Mouse (Mus musculus) lung, embryonic 15.5 days (tissue): Measurements from ENCODE around the gene Slc2a8. TPM values are rescaled to one million over a fixed set of nuclear protein-coding genes. Genes with fewer than 3 reads are reported as not detected.
A peak's percentile ranks its signal among the peaks of the same experiment; 100 is the strongest.

Experiments used
- ATAC-seq: fragments of 200-750 bp; cut with Nextera tagmentation; 2 replicates; pipeline ENCODE4 v1.8.0; 2017; ENCODE audit warnings: moderate number of reproducible peaks, borderline replicate concordance; ENCODE audit not compliant: low FRiP score, low TSS enrichment; ENCODE audit errors: extremely low read depth
- H3K27ac ChIP-seq: fragments of 300-500 bp; sonication (generic); 2 replicates; pipeline ENCODE4 v1.5.1; 2015; ENCODE audit warnings: moderate library complexity, mild to moderate bottlenecking, inconsistent platforms
- H3K27me3 ChIP-seq: fragments of 300-500 bp; sonication (generic); 2 replicates; pipeline ENCODE4 v1.6.1; 2015; ENCODE audit warnings: inconsistent platforms
- H3K36me3 ChIP-seq: fragments of 300-500 bp; sonication (generic); 2 replicates; pipeline ENCODE4 v1.6.1; 2015; ENCODE audit warnings: inconsistent platforms
- H3K4me1 ChIP-seq: fragments of 300-500 bp; sonication (generic); 2 replicates; pipeline ENCODE4 v1.6.1; 2015; ENCODE audit warnings: inconsistent platforms
- H3K4me2 ChIP-seq: fragments of 300-500 bp; sonication (generic); 2 replicates; pipeline ENCODE4 v1.6.1; 2015; ENCODE audit warnings: inconsistent platforms, mild to moderate bottlenecking, moderate library complexity
- H3K4me3 ChIP-seq: fragments of 300-500 bp; sonication (generic); 2 replicates; pipeline ENCODE4 v1.5.1; 2015; ENCODE audit warnings: mild to moderate bottlenecking, inconsistent platforms
- H3K9ac ChIP-seq: fragments of 300-500 bp; sonication (generic); 2 replicates; pipeline ENCODE4 v1.6.1; 2015; ENCODE audit warnings: inconsistent platforms
- H3K9me3 ChIP-seq: fragments of 300-500 bp; sonication (generic); 2 replicates; pipeline ENCODE4 v1.6.1; 2016; ENCODE audit warnings: inconsistent platforms
- WGBS: fragments of 180-500 bp; shearing (Covaris S2); methylation state at CpG from one replicate; pipeline ENCODE4 v1.1.7; 2015; 5-methylcytosine and 5-hydroxymethylcytosine counted together
- polyA plus RNA-seq: library from polyadenylated mRNA; unstranded; fragments of >200 nt; fragmentation: Nextera tagmentation; extraction: Ambion mirVana; gene quantifications from 2 replicates; pipeline ENCODE4 v1.2.1, GENCODE M21; 2015

Gene Slc2a8
- polyA plus RNA-seq, 1 experiment from 2014 or later = 22.5 TPM

DNA sequence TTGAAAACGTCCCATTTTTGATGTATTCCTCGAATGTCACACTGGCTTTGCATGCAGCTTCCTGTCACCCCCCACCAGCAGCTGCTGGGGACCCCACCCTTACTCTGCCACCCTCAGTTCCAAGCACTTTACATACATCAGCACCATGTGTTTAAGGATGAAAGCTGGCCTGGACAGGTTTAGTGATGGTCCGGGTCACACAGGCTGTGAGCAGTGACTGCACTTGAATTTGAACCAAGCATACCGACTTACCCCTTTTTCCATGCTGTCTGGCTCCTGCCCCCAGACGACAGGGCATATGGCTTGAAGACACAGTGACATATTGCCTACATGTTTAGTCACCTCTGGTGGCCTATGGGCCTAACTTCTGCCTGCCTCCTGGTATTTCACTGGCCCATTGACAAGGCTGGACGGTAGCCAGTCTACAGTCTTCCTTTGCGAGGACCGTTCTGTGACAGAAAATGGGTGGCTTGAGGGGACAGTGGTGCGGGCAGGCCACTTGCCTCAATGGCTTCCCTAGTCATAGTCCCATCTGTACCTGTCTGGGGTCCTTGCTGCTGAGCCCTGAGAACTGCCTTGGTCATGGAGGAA lies 13.8 kb downstream of the Slc2a8 start:
- 0 out of 2 replicates have a peak overlapping the region, but pooled peaks have one; percentile 60 for H3K4me3 ChIP-seq
- WGBS = 84% methylated on average over 9 of the region's 9 CpGs
- H3K27ac ChIP-seq = no peak overlapping the region
- ATAC-seq = no peak
- H3K4me1 ChIP-seq = peaks cover 39% of the 10 kb centered on the region
- peak overlapping the region; percentile 76; the same call in 1 of the 2 replicates for H3K9ac ChIP-seq
- peak overlapping the region; percentile 94 for H3K4me2 ChIP-seq
- H3K36me3 ChIP-seq = peaks cover 20% of the 10 kb centered on the region
- no peaks in the 10 kb centered on the region for H3K9me3 ChIP-seq
- no peaks in the 10 kb centered on the region for H3K27me3 ChIP-seq

DNA sequence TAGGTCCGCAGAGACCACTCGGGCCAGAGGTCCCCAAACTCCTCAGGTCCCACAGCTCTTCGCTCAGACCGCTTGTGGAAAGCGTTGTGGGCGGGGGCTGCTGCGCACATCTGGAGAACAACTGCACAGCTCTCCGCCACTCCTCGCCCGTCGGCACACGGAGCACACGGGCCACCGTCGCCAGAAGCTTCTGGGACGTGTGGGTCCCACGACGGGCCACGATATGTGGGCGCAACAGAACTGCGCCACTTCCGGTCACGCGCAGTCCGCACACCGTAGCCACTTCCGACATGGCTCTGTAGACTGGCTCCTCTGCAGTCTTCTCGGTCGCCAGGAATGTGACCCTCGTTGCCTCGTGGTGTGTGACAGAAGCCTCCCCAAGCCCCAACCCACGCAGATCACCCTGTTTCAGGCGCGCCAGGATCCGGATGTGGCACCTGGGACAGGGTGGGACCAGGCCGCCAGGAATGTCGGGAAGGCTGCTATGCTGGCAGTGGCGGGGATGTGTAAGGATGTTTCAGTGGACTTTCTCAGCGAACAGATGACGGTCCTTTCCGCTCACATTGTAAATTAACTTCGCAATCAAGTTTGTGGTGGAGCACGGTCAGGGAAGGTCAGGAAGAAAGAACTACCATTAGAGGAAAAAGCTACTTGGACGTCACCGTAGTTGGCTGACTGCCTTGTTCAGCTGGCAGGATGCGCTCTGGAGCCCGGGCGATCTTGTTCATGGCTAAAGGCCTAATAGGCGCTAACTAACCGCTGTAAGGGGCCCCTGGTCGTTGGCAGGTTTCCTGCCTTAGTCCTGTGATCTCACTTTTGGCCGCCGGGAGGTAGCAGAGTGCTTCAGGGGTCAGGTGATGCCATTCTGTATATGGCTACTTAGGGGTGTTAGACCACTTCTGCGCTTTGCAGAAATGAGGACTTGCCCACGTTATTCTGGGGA lies 14.9 kb downstream of the Slc2a8 start:
- ATAC-seq = peak; percentile 84
- peaks cover 44% of the 10 kb centered on the region for H3K4me1 ChIP-seq
- peak overlapping the region; percentile 94 for H3K4me2 ChIP-seq
- H3K9me3 ChIP-seq = no peaks in the 10 kb centered on the region
- H3K27me3 ChIP-seq = no peaks in the 10 kb centered on the region
- H3K27ac ChIP-seq = peak overlapping the region; percentile 99
- H3K9ac ChIP-seq = peak overlapping the region; percentile 76
- WGBS = under 1% methylated on average over 55 of the region's 55 CpGs
- peaks cover 24% of the 10 kb centered on the region for H3K36me3 ChIP-seq
- peak overlapping the region; percentile 60 for H3K4me3 ChIP-seq

DNA sequence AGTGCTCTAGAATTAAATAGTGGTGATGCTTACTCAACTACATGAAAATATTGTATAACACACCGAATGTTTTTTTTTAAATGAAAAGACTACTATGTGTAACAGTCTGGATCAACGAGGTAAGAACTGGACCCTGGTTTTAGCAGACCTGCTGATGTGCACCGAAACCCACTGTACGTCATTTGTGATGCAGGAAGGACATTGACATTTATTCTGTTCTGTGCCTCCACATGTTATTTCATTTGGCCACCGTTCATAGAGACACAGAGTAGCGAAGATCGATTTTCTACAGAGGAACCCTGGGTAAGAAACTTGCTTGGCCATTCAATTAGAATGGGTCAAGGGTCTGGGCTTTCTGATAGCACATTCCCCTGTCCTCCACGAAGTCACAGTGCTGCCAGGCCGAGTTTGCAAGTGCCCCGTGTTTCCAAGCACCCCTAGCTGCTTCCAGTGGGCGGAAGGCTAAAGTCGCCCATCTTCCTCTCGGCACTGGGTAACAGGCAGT lies 15.6 kb downstream of the Slc2a8 start:
- peak overlapping the region; percentile 60 for H3K4me3 ChIP-seq
- WGBS = 9% methylated on average over 13 of the region's 13 CpGs
- H3K27me3 ChIP-seq = no peaks in the 10 kb centered on the region
- peaks cover 24% of the 10 kb centered on the region for H3K36me3 ChIP-seq
- H3K9me3 ChIP-seq = no peaks in the 10 kb centered on the region
- ATAC-seq = no peak; the same call in 1 of the 2 replicates
- H3K27ac ChIP-seq = peak overlapping the region; percentile 99
- H3K9ac ChIP-seq = peak overlapping the region; percentile 76
- H3K4me1 ChIP-seq = peaks cover 44% of the 10 kb centered on the region
- peak overlapping the region; percentile 94 for H3K4me2 ChIP-seq

DNA sequence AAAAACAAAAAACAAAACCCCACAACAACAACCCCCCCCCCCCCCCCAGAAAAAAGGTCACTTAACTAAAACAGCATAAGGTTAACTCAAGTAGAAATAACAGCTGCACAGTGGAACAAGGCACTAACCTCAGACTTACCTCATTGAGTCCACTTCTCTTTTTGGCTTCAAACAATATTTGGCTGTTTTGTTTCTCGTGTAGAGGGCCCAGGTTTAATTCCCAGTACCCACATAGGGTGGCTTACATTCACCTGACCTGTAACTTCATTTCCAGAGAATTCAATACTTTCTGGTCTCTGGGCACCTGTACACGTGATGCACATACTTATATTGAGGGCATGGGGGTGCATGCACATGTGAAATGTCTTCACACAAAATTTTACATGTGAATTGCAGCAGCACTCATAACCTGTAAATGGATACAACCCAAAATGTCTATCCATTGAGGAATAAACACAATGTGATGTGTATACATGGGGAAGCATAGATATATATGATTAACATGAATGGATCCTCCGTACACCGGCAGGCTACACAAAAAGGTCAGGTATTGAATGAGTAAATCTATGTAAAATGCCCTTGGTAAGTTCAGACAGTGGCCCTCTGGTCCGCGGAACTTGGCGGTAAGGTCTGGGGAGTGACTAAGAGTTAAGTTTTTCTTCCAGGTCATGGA lies 16.2 kb downstream of the Slc2a8 start:
- Histone ChIP-seq H3K4me2 (peak overlapping the region; percentile 94), H3K9me3 (no peaks in the 10 kb centered on the region), H3K27me3 (no peaks in the 10 kb centered on the region), H3K36me3 (peaks cover 24% of the 10 kb centered on the region), H3K4me1 (peaks cover 49% of the 10 kb centered on the region), H3K4me3 (no peak overlapping the region), H3K9ac (no peak overlapping the region), H3K27ac (peak overlapping the region; percentile 99)
- no peak for ATAC-seq
- WGBS = 11% methylated on average over 7 of the region's 7 CpGs

DNA sequence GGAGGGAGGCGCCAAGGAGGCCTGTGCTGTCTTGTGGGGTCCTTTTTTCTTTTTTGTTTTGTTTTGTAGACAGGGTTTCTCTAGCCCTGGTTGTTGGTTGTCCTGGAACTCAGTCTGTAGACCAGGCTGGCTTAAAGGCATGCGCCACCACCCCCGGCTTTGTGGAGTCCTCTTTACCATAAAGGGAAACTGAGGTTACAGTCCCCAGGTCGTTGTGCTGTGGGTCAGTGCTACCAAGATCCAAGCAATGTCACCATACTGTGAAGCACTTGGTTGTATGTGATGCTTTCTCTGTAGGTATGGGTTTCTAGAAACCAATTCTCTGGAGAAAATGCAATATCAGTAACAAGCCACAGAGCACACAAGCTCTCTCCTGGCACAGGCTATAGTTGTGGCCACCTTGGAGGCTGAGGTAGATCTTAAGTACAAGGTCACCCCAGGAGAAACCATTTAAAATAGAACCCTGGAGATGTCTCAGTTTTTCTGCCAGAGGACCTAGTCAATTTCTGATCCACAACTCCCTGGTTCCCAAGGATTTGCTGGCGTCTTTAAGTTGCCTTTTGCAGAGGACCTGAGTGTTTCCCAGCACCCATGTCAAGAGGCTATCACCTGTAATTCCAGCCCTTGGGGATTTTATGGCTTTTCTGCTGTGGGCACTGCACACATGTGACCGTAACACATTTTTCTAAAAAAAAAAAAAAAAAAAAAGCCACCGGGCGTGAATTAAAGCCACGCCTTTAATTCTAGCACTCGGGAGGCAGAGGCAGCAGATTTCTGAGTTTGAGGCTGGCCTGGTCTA lies 17.0 kb downstream of the Slc2a8 start:
- WGBS = 33% methylated on average over 10 of the region's 10 CpGs
- no peak overlapping the region; the same call in 1 of the 2 replicates for H3K4me2 ChIP-seq
- H3K27me3 ChIP-seq = no peaks in the 10 kb centered on the region
- no peak overlapping the region for H3K4me3 ChIP-seq
- peaks cover 24% of the 10 kb centered on the region for H3K36me3 ChIP-seq
- H3K27ac ChIP-seq = no peak overlapping the region
- H3K9me3 ChIP-seq = no peaks in the 10 kb centered on the region
- H3K4me1 ChIP-seq = peaks cover 53% of the 10 kb centered on the region
- H3K9ac ChIP-seq = 0 out of 2 replicates have a peak overlapping the region, but pooled peaks have one; percentile 24
- no peak for ATAC-seq

DNA sequence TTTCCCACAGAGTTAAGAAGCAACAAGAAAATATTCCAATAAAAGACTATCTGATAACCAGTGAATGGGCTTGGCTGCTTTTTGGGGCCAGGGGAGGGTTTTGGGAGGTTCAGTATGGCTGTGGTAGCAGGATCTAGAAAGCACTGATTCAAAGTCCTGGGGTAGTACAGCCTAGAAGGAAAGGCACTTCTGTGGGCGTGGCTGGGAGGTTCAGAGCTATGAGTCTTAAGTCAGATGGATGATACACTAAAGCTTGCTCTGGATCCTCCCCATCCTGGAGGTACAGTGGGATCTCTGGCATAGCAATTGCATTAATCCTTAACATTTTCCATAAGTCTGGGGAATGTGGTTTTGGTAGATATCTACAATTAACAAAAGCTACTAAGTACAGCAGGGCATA lies 17.9 kb downstream of the Slc2a8 start:
- Histone ChIP-seq H3K36me3 (peaks cover 24% of the 10 kb centered on the region), H3K9ac (peak overlapping the region; percentile 24; the same call in 1 of the 2 replicates), H3K4me2 (peak overlapping the region; percentile 73), H3K4me1 (peaks cover 53% of the 10 kb centered on the region), H3K4me3 (peak overlapping the region; percentile 73; the same call in 1 of the 2 replicates), H3K9me3 (no peaks in the 10 kb centered on the region), H3K27ac (0 out of 2 replicates have a peak overlapping the region, but pooled peaks have one; percentile 18), H3K27me3 (no peaks in the 10 kb centered on the region)
- 47% methylated on average over 1 of the region's 1 CpGs for WGBS
- ATAC-seq = no peak

DNA sequence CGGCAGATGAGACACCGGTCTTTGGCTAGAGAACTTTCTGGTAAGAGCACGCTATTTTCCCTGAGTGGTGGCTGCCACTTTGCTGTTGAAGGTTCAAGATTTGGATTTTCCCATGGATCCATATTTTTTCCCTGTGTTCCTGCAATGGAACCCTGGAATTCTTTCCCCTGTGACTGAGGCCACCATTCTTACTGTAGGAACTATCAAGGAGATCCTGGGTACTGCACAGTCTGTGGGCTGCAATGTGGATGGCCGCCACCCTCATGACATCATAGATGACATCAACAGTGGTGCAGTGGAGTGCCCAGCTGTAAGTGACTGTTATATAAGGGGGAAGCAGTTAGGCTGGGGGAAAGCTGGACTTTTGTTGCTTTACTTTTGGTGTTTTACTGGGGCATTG lies 18.3 kb downstream of the Slc2a8 start:
- WGBS = 45% methylated on average over 4 of the region's 4 CpGs
- no peak for ATAC-seq
- Histone ChIP-seq H3K36me3 (peaks cover 24% of the 10 kb centered on the region), H3K27me3 (no peaks in the 10 kb centered on the region), H3K9ac (peak overlapping the region; percentile 83), H3K9me3 (no peaks in the 10 kb centered on the region), H3K4me3 (peak overlapping the region; percentile 73), H3K4me2 (peak overlapping the region; percentile 73), H3K27ac (peak overlapping the region; percentile 90; the same call in 1 of the 2 replicates), H3K4me1 (peaks cover 53% of the 10 kb centered on the region)

DNA sequence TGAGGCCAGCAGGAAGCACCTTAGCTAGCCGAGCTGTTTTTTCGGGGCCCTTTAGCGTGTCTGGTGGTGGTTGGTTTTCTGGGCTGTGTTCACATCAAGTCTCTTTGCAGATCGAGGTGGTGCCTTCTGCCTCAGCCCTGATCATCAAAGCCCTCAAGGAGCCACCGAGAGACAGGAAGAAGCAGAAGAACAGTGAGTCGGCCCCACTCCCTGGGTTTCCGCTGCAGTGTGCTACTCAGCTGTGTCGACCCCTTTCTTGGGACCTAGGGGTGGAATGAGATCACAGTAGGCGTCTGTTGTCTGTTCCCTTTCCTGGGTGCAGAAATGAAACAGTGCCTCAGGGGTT lies 19.0 kb downstream of the Slc2a8 start:
- no peak for ATAC-seq
- H3K9me3 ChIP-seq = no peaks in the 10 kb centered on the region
- H3K27ac ChIP-seq = peak overlapping the region; percentile 90
- peaks cover 51% of the 10 kb centered on the region for H3K4me1 ChIP-seq
- peak overlapping the region; percentile 73 for H3K4me3 ChIP-seq
- no peaks in the 10 kb centered on the region for H3K27me3 ChIP-seq
- WGBS = 3% methylated on average over 9 of the region's 9 CpGs
- peak overlapping the region; percentile 83 for H3K9ac ChIP-seq
- peak overlapping the region; percentile 73 for H3K4me2 ChIP-seq
- peaks cover 24% of the 10 kb centered on the region for H3K36me3 ChIP-seq

DNA sequence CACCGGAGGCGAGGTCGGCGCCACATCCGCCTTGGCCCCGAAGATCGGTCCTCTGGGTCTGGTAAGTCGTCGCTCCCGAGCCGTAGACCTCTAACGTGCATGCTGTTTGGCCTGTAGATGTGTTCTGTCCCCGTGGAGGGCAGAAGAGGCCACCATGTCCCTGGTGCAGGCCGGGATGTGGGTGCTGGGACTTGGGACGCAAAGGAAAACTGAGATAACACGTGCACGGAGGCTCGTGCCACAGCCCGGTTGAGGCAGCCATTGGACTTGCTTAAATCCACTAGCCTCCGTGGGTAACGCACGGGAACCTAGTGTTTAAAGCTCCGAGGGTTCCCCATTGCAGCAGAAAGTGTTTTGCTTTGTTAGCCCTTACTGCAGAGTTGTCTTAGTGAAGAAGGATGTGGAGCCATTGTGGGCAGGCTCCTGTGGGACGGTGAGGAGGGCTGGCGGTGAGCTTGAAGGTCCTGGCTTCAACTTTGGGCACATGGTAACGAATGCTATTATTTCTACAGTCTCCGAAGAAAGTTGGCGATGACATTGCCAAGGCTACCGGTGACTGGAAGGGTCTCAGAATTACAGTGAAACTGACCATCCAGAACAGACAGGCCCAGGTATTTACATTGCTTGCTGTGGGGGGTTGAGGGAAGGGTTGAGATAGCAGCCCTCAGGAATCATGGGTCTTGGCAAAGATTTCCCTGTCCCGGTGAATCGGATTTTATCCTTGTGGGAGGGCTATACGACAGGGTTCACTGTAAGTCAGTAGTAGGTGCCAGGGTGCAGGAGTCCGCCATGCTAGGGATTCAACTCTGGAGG lies 19.6 kb downstream of the Slc2a8 start:
- H3K4me2 ChIP-seq = peak overlapping the region; percentile 73
- H3K27ac ChIP-seq = peak overlapping the region; percentile 90
- H3K27me3 ChIP-seq = no peaks in the 10 kb centered on the region
- H3K9me3 ChIP-seq = no peaks in the 10 kb centered on the region
- under 1% methylated on average over 33 of the region's 33 CpGs for WGBS
- ATAC-seq = no peak
- H3K36me3 ChIP-seq = peaks cover 24% of the 10 kb centered on the region
- peak overlapping the region; percentile 73 for H3K4me3 ChIP-seq
- H3K9ac ChIP-seq = peak overlapping the region; percentile 83
- H3K4me1 ChIP-seq = peaks cover 46% of the 10 kb centered on the region

DNA sequence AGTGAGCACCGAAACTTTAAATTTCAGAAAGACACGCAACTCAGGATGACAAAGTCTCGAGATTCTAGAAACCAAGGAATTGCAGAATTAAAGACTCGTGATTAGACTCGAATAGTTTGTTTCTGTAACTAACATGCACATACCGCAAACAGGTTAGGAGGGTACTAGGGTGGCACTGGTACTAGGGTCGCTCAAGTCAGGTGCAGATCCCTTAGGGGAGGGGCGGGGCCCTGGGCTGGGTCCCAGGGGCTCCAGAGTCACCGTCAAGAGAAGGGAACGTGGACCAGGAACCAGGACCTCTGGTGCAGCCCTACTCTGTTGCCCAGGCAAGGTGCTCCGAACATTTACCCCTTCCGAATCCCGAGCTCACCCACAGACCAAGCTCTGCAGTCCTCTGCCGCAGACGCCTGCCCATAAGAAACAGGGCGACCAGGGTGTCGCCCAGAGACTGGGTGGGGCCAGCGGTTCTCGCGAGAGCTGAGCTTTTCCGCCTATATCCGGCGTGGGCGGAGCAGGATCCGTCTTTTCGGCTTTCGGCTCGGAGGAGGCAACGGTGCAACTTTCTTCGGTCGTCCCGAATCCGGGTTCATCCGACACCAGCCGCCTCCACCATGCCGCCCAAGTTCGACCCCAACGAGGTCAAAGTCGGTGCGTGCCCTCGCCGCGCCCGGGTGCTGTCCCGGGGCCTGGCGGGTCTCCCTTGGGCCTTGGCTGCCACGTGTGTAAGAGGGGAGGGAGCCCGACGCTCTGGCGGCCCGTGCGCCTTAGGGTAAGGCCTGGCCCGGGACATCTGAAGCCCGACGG lies 20.5 kb downstream of the Slc2a8 start, which contains the start of the genes Rpl12 and Lrsam1:
TSS of gene Rpl12 (plus strand) at position 368 of the 804 bp plus-strand sequence.
TSS of gene Lrsam1 (minus strand) at position 423 of the 804 bp plus-strand sequence.
- Histone ChIP-seq H3K9ac (peak within 1 kb of the TSS; percentile 83), H3K4me2 (peak within 1 kb of the TSS; percentile 73), H3K4me3 (peak within 1 kb of the TSS; percentile 73), H3K27me3 (no peaks in the 10 kb centered on the region), H3K9me3 (no peaks in the 10 kb centered on the region), H3K27ac (peak within 1 kb of the TSS; percentile 90), H3K36me3 (peaks cover 24% of the 10 kb centered on the region), H3K4me1 (peaks cover 44% of the 10 kb centered on the region)
- 3% methylated on average over 55 of the region's 55 CpGs for WGBS
- peak; percentile 93 for ATAC-seq
